Mouse (Mus musculus): ENCODE results near the gene Galns. TPM values are rescaled to one million over a fixed set of nuclear protein-coding genes. Genes with fewer than 3 reads are reported as not detected.

The Galns gene
- polyA plus RNA-seq (2016; fragmentation: Nextera tagmentation; extraction: Ambion mirVana), result 4.6 and 6.2 TPM in 2 replicates

DNA sequence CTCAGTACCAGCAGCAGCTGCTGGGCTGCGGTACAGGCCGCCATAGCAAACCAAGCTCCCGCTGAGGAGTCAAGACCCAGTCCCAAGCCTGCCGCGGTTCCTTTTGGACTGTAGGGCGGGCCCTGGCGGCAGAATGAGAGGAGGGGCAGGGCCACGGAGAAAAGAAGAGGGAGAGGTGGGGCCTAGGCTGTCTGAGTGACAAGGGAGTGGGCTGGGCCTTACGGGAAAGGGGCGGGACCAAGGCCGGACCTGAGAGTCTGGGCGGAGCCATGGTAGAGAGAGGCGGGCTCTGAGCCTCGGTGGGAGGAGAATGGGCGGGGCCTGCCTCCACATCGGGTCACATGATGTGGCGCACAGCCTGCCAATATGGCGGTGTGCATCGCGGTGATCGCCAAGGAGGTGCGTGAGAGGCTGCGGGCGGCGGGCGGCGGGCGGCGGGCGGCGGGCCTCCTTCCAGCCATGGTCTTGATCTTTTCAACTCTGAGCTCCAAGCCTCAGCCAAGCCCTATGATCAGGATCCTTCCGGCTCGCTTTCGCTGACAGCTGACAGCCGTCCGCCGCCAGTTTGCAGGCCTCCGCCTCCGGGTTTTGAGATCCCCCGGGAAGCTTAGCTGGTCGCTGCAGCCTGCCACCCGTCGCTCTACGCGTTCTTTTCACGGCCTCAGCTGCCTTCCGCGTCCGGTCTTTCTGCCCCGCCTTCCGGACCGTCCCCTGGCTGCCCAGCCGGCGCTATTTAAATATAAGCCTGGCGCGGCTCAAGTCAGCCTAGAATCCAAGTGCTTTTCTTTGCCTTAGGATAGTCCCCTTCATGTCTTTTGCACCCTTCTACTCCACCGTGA is at the start of gene Galns, which contains the start of gene Trappc2l:
TSS of gene Galns (minus strand) at position 169 of the 839 bp plus-strand sequence.
TSS of gene Trappc2l (plus strand) at position 346 of the 839 bp plus-strand sequence.
- peak within 1 kb of the TSS; percentile 64 for H3K27ac ChIP-seq
- peaks cover 23% of the 10 kb centered on the region for H3K4me1 ChIP-seq
- no peaks in the 10 kb centered on the region for H3K27me3 ChIP-seq (replicated peaks)
- no peaks in the 10 kb centered on the region for H3K9me3 ChIP-seq
- H3K36me3 ChIP-seq, result no peaks in the 10 kb centered on the region; the same call in 1 of the 2 replicates
- peak within 1 kb of the TSS; percentile 73 for H3K9ac ChIP-seq
- WGBS, result under 1% methylated on average over 56 of the region's 57 CpGs
- H3K4me2 ChIP-seq (replicated peaks), result peak within 1 kb of the TSS; percentile 91
- ATAC-seq (ENCODE audit: low FRiP score, low read depth), result peak; percentile 98
- peak within 1 kb of the TSS; percentile 72 for H3K4me3 ChIP-seq

DNA sequence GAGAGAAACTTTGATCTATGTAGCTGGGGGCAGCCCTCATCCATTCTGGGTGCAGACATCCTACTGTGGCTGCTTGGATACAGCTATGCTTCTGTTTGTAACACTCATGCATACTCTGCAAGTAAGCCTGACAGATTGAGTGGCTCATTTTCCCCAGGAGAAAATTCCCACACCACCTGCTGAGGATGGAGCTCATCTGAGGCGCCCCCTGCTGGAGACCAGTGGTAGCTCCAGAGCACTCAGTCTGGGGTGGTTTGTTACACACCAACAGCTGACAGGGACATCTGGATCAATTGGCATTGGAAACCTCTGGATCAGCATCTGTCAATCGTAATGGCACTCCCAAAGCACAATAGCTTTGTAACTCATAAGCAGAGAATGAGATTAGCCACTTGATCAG is 48.8 kb upstream of the Galns start:
- ATAC-seq (ENCODE audit: low FRiP score, low read depth), result no peak
- Histone ChIP-seq H3K9ac (no peak overlapping the region), H3K27me3 (replicated peaks) (no peaks in the 10 kb centered on the region), H3K4me3 (no peak overlapping the region), H3K4me1 (peaks cover 58% of the 10 kb centered on the region), H3K9me3 (no peaks in the 10 kb centered on the region), H3K36me3 (no peaks in the 10 kb centered on the region), H3K27ac (no peak overlapping the region), H3K4me2 (replicated peaks) (no peak overlapping the region)
- WGBS, result 73% methylated on average over 2 of the region's 2 CpGs

DNA sequence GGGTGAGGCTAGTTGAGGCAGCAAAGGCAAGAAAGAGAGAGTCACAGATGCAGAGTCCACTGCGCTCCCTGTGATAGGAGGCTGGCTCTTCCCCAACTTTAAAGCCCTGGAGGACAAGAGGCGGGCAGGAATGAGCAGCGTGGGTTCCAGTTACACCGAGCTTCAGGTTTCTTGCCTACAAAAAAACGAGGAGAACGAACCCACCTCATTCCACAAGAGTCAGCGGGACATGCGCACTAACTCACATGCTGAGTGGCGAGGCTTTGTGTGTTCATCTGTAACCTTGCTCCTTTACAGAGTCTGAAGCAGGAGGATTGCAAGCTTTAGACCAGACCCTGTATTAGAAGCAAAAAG is 47.5 kb upstream of the Galns start:
- Histone ChIP-seq H3K27ac (no peak overlapping the region), H3K36me3 (no peaks in the 10 kb centered on the region), H3K4me1 (peaks cover 57% of the 10 kb centered on the region), H3K4me2 (replicated peaks) (no peak overlapping the region), H3K4me3 (no peak overlapping the region), H3K27me3 (replicated peaks) (no peaks in the 10 kb centered on the region), H3K9me3 (no peaks in the 10 kb centered on the region), H3K9ac (no peak overlapping the region)
- ATAC-seq (ENCODE audit: low FRiP score, low read depth), result no peak
- WGBS, result 69% methylated on average over 9 of the region's 9 CpGs

DNA sequence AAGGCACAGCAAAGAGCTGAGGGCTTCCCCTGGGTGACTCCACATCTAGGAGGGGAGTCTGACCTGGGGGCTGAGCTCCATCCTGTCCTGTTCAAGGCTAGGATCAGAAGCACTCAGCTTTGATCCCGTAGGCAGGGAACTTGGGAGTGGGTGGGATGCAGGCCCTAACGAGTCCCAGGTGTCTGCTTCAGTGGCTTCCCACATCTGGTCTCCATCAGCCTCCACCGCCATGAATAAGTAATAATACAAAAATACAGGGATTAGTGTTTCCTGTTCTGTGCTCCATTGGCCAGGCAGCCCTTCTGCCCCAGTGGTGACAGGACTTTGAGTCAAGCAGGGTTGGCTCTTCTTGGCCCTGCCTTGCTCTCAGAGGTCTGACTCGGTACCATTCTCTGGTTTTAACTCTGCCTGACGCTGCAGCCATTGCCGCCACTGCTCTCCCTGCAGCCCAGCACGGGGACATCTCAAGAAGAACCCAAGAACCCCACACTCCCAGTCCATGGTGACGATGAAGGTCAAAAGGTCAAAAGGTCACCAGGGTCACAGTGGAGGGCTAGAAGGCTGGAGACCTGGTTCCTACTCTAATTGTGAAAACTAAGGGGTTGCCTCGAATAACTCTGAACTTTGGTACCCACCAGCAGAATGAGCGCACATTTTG is 47.0 kb upstream of the Galns start:
- no peak for ATAC-seq (ENCODE audit: low FRiP score, low read depth)
- H3K4me1 ChIP-seq, result peaks cover 55% of the 10 kb centered on the region

DNA sequence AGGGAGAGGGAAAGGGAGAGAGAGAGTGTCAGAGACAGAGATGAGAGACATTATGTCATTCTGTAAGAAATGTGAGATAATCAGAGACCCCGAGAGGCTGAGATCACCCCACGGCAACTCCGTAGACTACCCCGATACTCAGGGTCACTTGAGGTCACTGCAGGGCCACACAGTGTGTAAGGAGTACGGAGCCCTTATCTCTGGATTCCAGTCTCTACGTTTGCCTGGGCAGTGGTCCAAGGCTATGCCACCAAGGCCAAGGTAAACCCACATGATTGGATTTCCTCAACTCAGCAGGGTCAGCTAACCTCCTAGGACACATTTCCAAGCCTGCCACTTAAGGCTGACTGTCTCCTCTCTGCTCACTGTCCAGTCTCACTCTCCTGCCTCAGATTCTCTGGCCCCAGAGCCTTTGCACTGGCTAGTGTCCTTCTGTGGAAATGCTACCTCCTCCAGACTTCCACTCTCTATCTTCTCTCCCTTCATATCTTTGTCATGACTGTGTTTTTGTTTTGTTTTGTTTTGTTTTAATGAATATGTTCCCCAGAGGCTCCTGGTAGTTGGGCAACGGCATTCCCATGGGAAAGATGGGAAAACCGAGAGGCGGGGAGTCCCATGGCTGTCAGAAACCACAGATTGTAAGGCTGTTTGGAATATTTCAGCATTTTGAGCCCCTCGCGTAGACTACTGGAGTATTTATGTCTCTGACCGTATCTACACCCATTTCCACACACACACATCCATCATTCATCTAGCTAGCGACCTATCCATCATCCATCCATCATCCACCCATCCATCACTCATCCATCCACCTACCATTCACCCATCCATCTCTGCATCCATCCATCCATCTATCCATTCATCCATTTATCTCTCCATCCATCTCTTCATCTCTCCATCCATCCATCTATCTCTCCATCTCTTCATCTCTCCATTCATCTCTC is 45.1 kb upstream of the Galns start:
- no peaks in the 10 kb centered on the region for H3K27me3 ChIP-seq (replicated peaks)
- no peaks in the 10 kb centered on the region for H3K9me3 ChIP-seq
- H3K4me2 ChIP-seq (replicated peaks), result no peak overlapping the region
- ATAC-seq (ENCODE audit: low FRiP score, low read depth), result no peak
- H3K36me3 ChIP-seq, result no peaks in the 10 kb centered on the region
- no peak overlapping the region for H3K9ac ChIP-seq
- H3K4me3 ChIP-seq, result no peak overlapping the region
- H3K4me1 ChIP-seq, result peaks cover 53% of the 10 kb centered on the region
- whole genome bisulfite sequencing, result 90% methylated on average over 13 of the region's 13 CpGs
- H3K27ac ChIP-seq, result no peak overlapping the region

More for the DNA sequence above, 47.0 kb upstream of the Galns start:
- H3K27ac ChIP-seq, result no peak overlapping the region
- H3K4me2 ChIP-seq (replicated peaks), result no peak overlapping the region
- H3K36me3 ChIP-seq, result no peaks in the 10 kb centered on the region
- H3K9me3 ChIP-seq, result no peaks in the 10 kb centered on the region
- H3K4me3 ChIP-seq, result no peak overlapping the region
- H3K9ac ChIP-seq, result no peak overlapping the region
- no peaks in the 10 kb centered on the region for H3K27me3 ChIP-seq (replicated peaks)
- WGBS, result 71% methylated on average over 10 of the region's 10 CpGs

DNA sequence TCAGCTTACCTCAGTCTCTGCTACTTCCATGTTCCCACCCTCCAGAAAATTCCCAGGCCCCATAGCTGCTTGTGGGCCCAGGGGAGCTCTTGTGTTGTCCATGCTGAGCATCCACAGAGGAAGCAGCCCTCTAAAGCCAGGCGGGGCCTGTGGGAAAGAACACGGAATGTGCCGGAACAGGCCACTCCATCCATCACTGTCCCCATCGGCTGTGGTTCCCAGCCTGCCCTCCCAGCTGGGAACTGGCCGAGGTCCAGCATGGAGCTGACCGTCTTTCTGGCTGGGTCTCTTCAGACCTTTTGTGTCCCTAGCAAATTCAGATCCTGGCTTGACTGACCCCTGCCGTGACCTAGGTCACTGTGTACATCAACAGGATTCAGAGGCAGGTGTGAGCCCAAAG is 43.5 kb upstream of the Galns start:
- Histone ChIP-seq H3K4me3 (no peak overlapping the region), H3K27me3 (replicated peaks) (no peaks in the 10 kb centered on the region), H3K4me1 (peaks cover 52% of the 10 kb centered on the region), H3K9ac (no peak overlapping the region), H3K4me2 (replicated peaks) (no peak overlapping the region), H3K27ac (no peak overlapping the region), H3K36me3 (peaks cover 6% of the 10 kb centered on the region), H3K9me3 (no peaks in the 10 kb centered on the region)
- no peak for ATAC-seq (ENCODE audit: low FRiP score, low read depth)
- WGBS, result 47% methylated on average over 7 of the region's 7 CpGs

DNA sequence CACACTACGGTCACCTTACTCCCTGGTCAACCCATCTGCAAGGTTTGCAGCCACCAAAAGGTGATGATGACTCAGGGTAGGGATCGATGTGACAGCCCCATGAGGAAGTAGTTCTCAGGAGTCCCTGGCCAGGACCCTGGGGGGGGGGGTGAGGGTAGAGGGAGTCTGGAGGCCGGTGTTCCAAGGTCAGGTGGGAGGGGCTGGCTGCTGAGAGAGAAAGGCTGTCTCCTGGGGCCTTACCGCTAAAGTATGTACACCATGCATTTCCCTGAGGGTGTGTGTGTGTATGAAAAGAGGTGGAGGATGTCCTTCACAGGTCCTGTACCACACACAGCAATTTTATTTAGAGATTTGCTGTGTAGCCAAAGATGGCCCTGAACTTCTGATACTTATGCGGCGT is 41.4 kb upstream of the Galns start:
- ATAC-seq (ENCODE audit: low FRiP score, low read depth), result no peak
- no peak overlapping the region for H3K4me2 ChIP-seq (replicated peaks)
- H3K36me3 ChIP-seq, result peaks cover 27% of the 10 kb centered on the region
- WGBS, result 70% methylated on average over 6 of the region's 6 CpGs
- H3K4me1 ChIP-seq, result peaks cover 42% of the 10 kb centered on the region
- H3K27ac ChIP-seq, result no peak overlapping the region
- no peak overlapping the region for H3K4me3 ChIP-seq
- no peaks in the 10 kb centered on the region for H3K9me3 ChIP-seq
- no peaks in the 10 kb centered on the region for H3K27me3 ChIP-seq (replicated peaks)
- H3K9ac ChIP-seq, result no peak overlapping the region

DNA sequence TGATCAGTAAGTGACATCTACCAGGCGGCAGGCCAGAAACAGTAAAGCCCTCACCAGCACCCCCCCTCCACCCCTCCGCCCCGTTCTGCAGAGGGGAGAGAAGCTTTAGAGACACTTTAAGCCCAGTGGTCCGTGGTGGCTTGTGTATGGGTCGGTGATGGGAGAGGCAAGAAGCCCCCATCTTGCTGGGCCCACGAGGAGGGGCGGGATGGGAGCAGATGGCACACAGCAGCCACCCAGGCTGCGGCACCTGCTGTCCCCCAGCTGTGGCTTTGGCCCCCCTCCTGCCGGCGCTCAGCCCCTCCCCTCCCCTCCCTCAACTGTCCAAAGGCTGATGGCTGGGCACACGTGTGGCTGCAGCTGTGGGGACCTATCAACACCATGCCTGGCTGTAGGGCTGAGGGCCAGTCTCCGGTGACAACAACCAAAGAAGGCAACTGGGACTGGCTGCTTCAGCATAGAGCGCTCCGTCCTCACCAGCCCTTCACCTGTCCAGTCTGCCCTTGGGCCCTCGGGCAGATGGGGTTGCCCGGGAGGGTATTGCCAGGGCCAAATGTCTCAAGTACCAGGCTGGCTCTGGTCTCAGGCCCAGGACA is 40.2 kb upstream of the Galns start:
- 58% methylated on average over 16 of the region's 16 CpGs for WGBS
- peaks cover 37% of the 10 kb centered on the region for H3K4me1 ChIP-seq
- H3K9me3 ChIP-seq, result no peaks in the 10 kb centered on the region
- peaks cover 38% of the 10 kb centered on the region for H3K36me3 ChIP-seq
- peak; percentile 33; the same call in 1 of the 2 replicates for ATAC-seq (ENCODE audit: low FRiP score, low read depth)
- no peak overlapping the region for H3K27ac ChIP-seq
- H3K9ac ChIP-seq, result 0 out of 2 replicates have a peak overlapping the region, but pooled peaks have one; percentile 0
- no peaks in the 10 kb centered on the region for H3K27me3 ChIP-seq (replicated peaks)
- no peak overlapping the region for H3K4me3 ChIP-seq
- no peak overlapping the region for H3K4me2 ChIP-seq (replicated peaks)

DNA sequence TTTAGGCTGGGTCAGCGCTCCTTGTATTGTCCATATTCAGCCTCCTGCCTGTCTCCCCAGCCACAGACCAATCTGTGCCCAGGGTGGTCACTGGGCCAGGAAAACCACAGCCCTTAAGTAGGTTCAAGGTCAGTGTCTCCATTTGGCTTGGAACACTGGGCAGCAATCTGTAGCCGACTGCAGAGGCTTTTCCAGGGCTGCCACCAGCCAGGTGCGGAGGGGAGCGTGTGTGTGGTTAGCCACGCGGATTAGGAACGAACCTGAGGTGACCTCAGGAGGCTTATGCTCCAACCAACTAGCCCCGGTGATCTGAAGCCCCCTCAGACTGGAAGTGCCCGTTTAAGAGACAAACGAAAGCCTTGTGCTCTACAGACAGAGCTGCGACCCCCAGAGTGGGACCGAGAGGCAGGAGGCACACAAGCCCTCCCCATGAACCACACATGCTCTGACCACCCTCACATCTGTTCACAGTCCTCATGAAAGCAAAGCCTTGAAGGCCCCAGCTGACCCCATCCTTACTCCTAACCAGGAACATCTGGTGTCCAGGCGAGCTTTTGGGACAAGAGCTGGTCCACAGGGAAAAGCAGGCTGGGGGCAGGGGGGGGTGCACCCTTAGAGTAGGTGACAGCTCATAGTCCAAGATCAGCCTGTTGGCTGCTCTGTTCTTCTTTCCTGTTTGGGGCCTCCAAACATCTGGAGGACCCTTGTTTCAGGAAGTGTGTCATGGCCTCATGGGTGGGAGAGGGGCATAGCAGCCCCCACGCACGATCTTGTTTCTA is 37.1 kb upstream of the Galns start:
- no peaks in the 10 kb centered on the region for H3K27me3 ChIP-seq (replicated peaks)
- H3K9me3 ChIP-seq, result no peaks in the 10 kb centered on the region
- no peak overlapping the region for H3K9ac ChIP-seq
- H3K27ac ChIP-seq, result no peak overlapping the region
- peaks cover 19% of the 10 kb centered on the region for H3K4me1 ChIP-seq
- H3K4me3 ChIP-seq, result no peak overlapping the region
- no peak overlapping the region for H3K4me2 ChIP-seq (replicated peaks)
- ATAC-seq (ENCODE audit: low FRiP score, low read depth), result no peak
- WGBS, result 79% methylated on average over 15 of the region's 15 CpGs
- peaks cover 48% of the 10 kb centered on the region for H3K36me3 ChIP-seq

DNA sequence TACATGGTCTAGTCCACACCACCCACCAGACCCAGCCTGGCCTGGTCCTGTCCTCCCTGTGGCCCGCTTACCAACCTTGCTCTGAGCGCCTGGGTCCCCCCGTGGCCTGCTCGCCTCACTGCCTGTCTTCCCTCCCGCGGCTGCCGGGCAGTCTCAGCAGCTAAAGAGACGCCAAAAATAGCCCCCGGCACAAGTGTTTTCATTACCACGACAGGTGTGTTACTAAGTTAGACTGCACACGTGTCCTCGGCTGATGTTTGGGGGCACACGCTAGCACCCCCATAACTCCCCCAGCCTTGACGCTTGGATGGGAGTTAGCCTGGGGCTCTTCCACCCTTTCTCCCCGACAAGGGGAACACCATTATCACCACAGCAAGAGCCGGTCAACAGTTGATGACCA is 35.1 kb upstream of the Galns start:
- ATAC-seq (ENCODE audit: low FRiP score, low read depth), result no peak
- H3K4me2 ChIP-seq (replicated peaks), result no peak overlapping the region
- no peaks in the 10 kb centered on the region for H3K9me3 ChIP-seq
- no peak overlapping the region for H3K27ac ChIP-seq
- WGBS, result 93% methylated on average over 16 of the region's 16 CpGs
- peaks cover 5% of the 10 kb centered on the region for H3K4me1 ChIP-seq
- H3K9ac ChIP-seq, result no peak overlapping the region
- H3K4me3 ChIP-seq, result no peak overlapping the region
- H3K27me3 ChIP-seq (replicated peaks), result no peaks in the 10 kb centered on the region
- peaks cover 58% of the 10 kb centered on the region for H3K36me3 ChIP-seq

Measured in neural tube, embryonic 12.5 days (tissue).